Mouse (Mus musculus) myocyte (in vitro differentiated cells): ENCODE measurements at regions not wholly inside any gene's neighbourhood (a gene's known extent, or its start where the extent isn't known, plus 50 kb on each side); places are given as distances from the start of the nearest gene placed in this dataset.

Experiments used
- H3K27me3 ChIP-seq: one replicate; pipeline ENCODE4 v1.6.1; 2011; ENCODE audit not compliant: control insufficient read depth, insufficient read depth, insufficient read length
- H3K36me3 ChIP-seq: one replicate; pipeline ENCODE4 v1.6.1; 2011; ENCODE audit not compliant: control insufficient read depth, insufficient read depth
- H3K4me2 ChIP-seq: one replicate; pipeline ENCODE4 v1.6.1; 2011; ENCODE audit warnings: low read depth, control low read depth
- H3K4me3 ChIP-seq: one replicate; pipeline ENCODE4 v1.5.1; 2011; ENCODE audit warnings: mild to moderate bottlenecking, control low read depth, moderate library complexity
- H3K79me2 ChIP-seq: one replicate; pipeline ENCODE4 v1.6.1; 2011; ENCODE audit not compliant: control insufficient read depth, insufficient read depth
- H3ac ChIP-seq: one replicate; pipeline ENCODE4 v1.6.1; 2011; ENCODE audit not compliant: control insufficient read depth, insufficient read length
- CEBPB ChIP-seq: IDR thresholded peaks from 2 replicates; pipeline ENCODE4 v1.6.1; 2011; ENCODE audit warnings: mild to moderate bottlenecking, moderate library complexity; ENCODE audit not compliant: poor library complexity, insufficient read depth, severe bottlenecking
- E2F4 ChIP-seq: IDR thresholded peaks from one replicate; pipeline ENCODE4 v1.6.1; 2011; ENCODE audit warnings: mild to moderate bottlenecking, control low read depth, moderate library complexity; ENCODE audit not compliant: insufficient read depth
- MAX ChIP-seq: IDR thresholded peaks from one replicate; pipeline ENCODE4 v1.6.1; 2011; ENCODE audit warnings: low read depth, mild to moderate bottlenecking, control low read depth
- MYOD1 ChIP-seq, 3 experiments: IDR thresholded peaks; one replicate each; pipeline ENCODE4 v1.6.1; 2011; ENCODE audit warnings: control low read depth in 2 of 3, low read depth in 2 of 3, mild to moderate bottlenecking in 2 of 3, moderate library complexity in 1 of 3; ENCODE audit not compliant: insufficient read length in 2 of 3, control insufficient read depth in 1 of 3
- MYOG ChIP-seq, 3 experiments: IDR thresholded peaks; one replicate each; pipeline ENCODE4 v1.6.1; 2011; ENCODE audit warnings: control low read depth in 2 of 3, low read depth in 2 of 3, mild to moderate bottlenecking in 2 of 3; ENCODE audit not compliant: insufficient read length in 2 of 3, control insufficient read depth in 1 of 3, insufficient read depth in 1 of 3
- POLR2A ChIP-seq: IDR thresholded peaks from one replicate; pipeline ENCODE4 v1.6.1; 2011; ENCODE audit warnings: low read depth, mild to moderate bottlenecking, control low read depth, moderate library complexity; ENCODE audit not compliant: insufficient read length
- POLR2AphosphoS2 ChIP-seq: IDR thresholded peaks from one replicate; pipeline ENCODE4 v1.6.1; 2011; ENCODE audit warnings: low read depth, control low read depth; ENCODE audit not compliant: insufficient read length
- REST ChIP-seq: IDR thresholded peaks from one replicate; pipeline ENCODE4 v1.6.1; 2011; ENCODE audit warnings: mild to moderate bottlenecking, control low read depth, moderate library complexity; ENCODE audit not compliant: insufficient read depth, insufficient read length
- SRF ChIP-seq: IDR thresholded peaks from one replicate; pipeline ENCODE4 v1.6.1; 2011; ENCODE audit warnings: low read depth; ENCODE audit not compliant: control insufficient read depth, insufficient read length
- TCF12 ChIP-seq: IDR thresholded peaks from one replicate; pipeline ENCODE4 v1.6.1; 2011; ENCODE audit warnings: mild to moderate bottlenecking, control low read depth; ENCODE audit not compliant: poor library complexity, insufficient read depth, severe bottlenecking
- TCF3 ChIP-seq: IDR thresholded peaks from one replicate; pipeline ENCODE4 v1.6.1; 2011; ENCODE audit warnings: low read depth, control low read depth; ENCODE audit not compliant: insufficient read length
- USF1 ChIP-seq: IDR thresholded peaks from one replicate; pipeline ENCODE4 v1.6.1; 2011; ENCODE audit warnings: low read depth, mild to moderate bottlenecking, control low read depth, moderate library complexity

- Histone ChIP-seq H3ac (no peak overlapping the region), H3K27me3 (no peaks in the 10 kb centered on the region), H3K4me3 (no peak overlapping the region), H3K4me2 (no peak overlapping the region), H3K79me2 (no peaks in the 10 kb centered on the region), H3K36me3 (no peaks in the 10 kb centered on the region)
- TF ChIP-seq USF1 (no peak), POLR2AphosphoS2 (no peak), REST (no peak), SRF (no peak), TCF12 (no peak), MAX (no peak), CEBPB (no peak), TCF3 (no peak), MYOD1 (IDR thresholded peaks at IDR 0.05; ENCODE audit: control insufficient read depth in 1 of 3, insufficient read length in 2 of 3, low read depth in 2 of 3) (no peak), E2F4 (no peak), MYOG (IDR thresholded peaks at IDR 0.05; ENCODE audit: control insufficient read depth in 1 of 3, insufficient read depth in 1 of 3, insufficient read length in 2 of 3, low read depth in 2 of 3) (no peak), POLR2A (no peak)
Observed at GRCm38 (mm10) chr13:84760471-84760870, 428.7 kb upstream of the Ccnh start.

GRCm38 (mm10) chr13:84760978-84761377 lies 428.2 kb upstream of the Ccnh start:
- Histone ChIP-seq H3K4me2 (no peak overlapping the region), H3K79me2 (no peaks in the 10 kb centered on the region), H3K36me3 (no peaks in the 10 kb centered on the region), H3ac (no peak overlapping the region), H3K4me3 (no peak overlapping the region), H3K27me3 (no peaks in the 10 kb centered on the region)
- TF ChIP-seq USF1, result no peak
- TF ChIP-seq POLR2A, result no peak
- no peak for TF ChIP-seq SRF

- Histone ChIP-seq H3K36me3 (no peaks in the 10 kb centered on the region), H3ac (no peak overlapping the region), H3K4me3 (no peak overlapping the region), H3K79me2 (no peaks in the 10 kb centered on the region), H3K4me2 (no peak overlapping the region), H3K27me3 (no peaks in the 10 kb centered on the region)
- no peak for TF ChIP-seq SRF
- TF ChIP-seq MAX, result no peak
- no peak for TF ChIP-seq CEBPB
- TF ChIP-seq USF1, result no peak
Observed at GRCm38 (mm10) chr13:84761821-84762220, 427.4 kb upstream of the Ccnh start.

- Histone ChIP-seq H3ac (no peak overlapping the region), H3K79me2 (no peaks in the 10 kb centered on the region), H3K4me3 (no peak overlapping the region), H3K36me3 (no peaks in the 10 kb centered on the region), H3K4me2 (no peak overlapping the region), H3K27me3 (no peaks in the 10 kb centered on the region)
- no peak for TF ChIP-seq USF1
Observed at GRCm38 (mm10) chr13:84763916-84764315, 425.3 kb upstream of the Ccnh start.

GRCm38 (mm10) chr13:84771956-84772355 lies 417.3 kb upstream of the Ccnh start:
- Histone ChIP-seq H3ac (no peak overlapping the region), H3K4me3 (no peak overlapping the region), H3K4me2 (no peak overlapping the region), H3K79me2 (no peaks in the 10 kb centered on the region), H3K27me3 (no peaks in the 10 kb centered on the region), H3K36me3 (no peaks in the 10 kb centered on the region)
- no peak for TF ChIP-seq POLR2A
- no peak for TF ChIP-seq E2F4
- TF ChIP-seq SRF, result no peak
- TF ChIP-seq TCF12, result no peak
- no peak for TF ChIP-seq TCF3
- no peak for TF ChIP-seq MYOD1 (IDR thresholded peaks at IDR 0.05; ENCODE audit: control insufficient read depth in 1 of 3, insufficient read length in 2 of 3, low read depth in 2 of 3)
- no peak for TF ChIP-seq REST

- no peak overlapping the region for H3K4me2 ChIP-seq
- H3K27me3 ChIP-seq, result no peaks in the 10 kb centered on the region
- no peak overlapping the region for H3K4me3 ChIP-seq
- H3K79me2 ChIP-seq, result no peaks in the 10 kb centered on the region
- no peak for TF ChIP-seq MYOD1 (IDR thresholded peaks at IDR 0.05; ENCODE audit: control insufficient read depth in 1 of 3, insufficient read length in 2 of 3, low read depth in 2 of 3)
- no peak for TF ChIP-seq E2F4
- TF ChIP-seq POLR2A, result no peak
- no peak for TF ChIP-seq SRF
- TF ChIP-seq USF1, result no peak
- no peak for TF ChIP-seq TCF3
- H3K36me3 ChIP-seq, result no peaks in the 10 kb centered on the region
- no peak overlapping the region for H3ac ChIP-seq
Observed at GRCm38 (mm10) chr13:84783017-84783937, 405.9 kb upstream of the Ccnh start.
